Mouse (Mus musculus): Measurements from ENCODE around the gene Golt1b. TPM values are rescaled to one million over a fixed set of nuclear protein-coding genes. Genes with fewer than 3 reads are reported as not detected.

Gene Golt1b
- polyA plus RNA-seq, 1 experiment from 2014 or later: 93.5 TPM

DNA sequence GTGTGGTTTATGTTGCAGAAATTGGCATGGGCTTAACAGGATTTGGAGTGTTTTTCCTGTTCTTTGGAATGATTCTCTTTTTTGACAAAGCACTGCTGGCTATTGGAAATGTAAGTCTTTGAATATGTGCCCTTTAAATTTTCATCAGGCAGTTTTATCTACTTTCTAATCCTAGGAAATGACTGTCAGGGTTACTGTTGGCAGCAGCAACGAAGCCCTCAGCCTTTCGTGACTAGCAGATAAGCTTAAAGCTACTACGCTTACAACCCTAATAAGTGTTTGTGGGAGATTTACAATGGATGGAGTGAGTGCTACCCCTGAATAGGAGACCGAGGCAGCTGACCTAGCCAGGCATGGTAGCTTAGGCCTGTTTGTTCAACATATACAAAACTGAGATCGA lies 5.3 kb downstream of the Golt1b start:
- H3K4me1 ChIP-seq (ENCODE audit: control insufficient read depth, insufficient read depth, low read length): peaks cover 5% of the 10 kb centered on the region; the same call in 1 of the 2 replicates
- H3K4me2 ChIP-seq: no peak overlapping the region
- no peak overlapping the region for H3K27ac ChIP-seq (ENCODE audit: low read depth, low read length)
- no peaks in the 10 kb centered on the region for H3K27me3 ChIP-seq (ENCODE audit: control insufficient read depth, insufficient read depth, low read length)
- 73% methylated on average over 5 of the region's 5 CpGs for WGBS (ENCODE audit: insufficient replicate concordance)
- H3K4me3 ChIP-seq (ENCODE audit: low read depth, low read length): no peak overlapping the region
- H3K9me3 ChIP-seq (replicated peaks; ENCODE audit: control insufficient read depth, low read length): no peaks in the 10 kb centered on the region
- peaks cover 8% of the 10 kb centered on the region; the same call in 1 of the 2 replicates for H3K36me3 ChIP-seq (ENCODE audit: control insufficient read depth, insufficient read depth, low read length)
- no peak overlapping the region for H3K9ac ChIP-seq (ENCODE audit: low read depth, low read length)
- no peak for ATAC-seq (replicated peaks; ENCODE audit: insufficient number of reproducible peaks, low FRiP score, low TSS enrichment)

DNA sequence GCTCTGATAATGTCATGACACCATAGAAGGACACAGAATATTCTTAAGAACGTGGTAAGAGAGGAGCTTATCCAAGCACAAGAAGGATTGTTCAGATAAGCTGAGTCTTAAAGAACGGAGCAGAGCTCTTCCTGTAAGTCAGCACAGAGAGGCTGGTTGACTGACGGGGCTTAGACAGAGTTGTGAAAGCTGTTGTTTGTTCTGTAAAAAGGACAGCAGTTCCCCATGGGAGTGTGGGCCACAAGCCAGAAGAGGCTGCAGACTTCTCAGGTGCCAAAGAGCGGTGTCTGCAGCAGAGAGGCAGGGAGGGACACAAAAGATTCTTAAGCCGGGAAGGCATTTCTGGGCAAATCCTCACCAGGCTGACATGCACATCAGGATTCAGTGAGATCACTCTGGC lies 7.6 kb downstream of the Golt1b start:
- no peak for ATAC-seq (replicated peaks; ENCODE audit: insufficient number of reproducible peaks, low FRiP score, low TSS enrichment)
- WGBS (ENCODE audit: insufficient replicate concordance): 81% methylated on average over 5 of the region's 5 CpGs

DNA sequence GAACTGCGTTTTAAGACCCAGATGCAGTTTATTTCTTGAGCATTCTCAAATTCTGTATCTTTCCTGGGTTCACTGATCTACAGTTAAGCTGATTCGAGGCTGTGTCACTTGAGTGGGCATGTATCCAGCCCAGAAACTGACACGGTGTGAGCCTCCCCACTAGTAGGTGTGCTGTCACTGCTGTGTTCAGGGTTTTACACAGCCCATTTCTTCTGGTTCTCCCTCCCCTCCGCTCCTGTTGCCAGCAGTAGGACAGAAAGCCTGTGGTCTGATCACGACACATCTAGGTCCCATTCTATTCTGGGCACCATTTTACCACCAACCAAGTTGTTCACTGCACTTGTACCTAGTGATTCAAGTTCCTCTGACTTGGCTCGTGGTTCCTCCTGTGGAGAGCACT lies 8.7 kb downstream of the Golt1b start:
- Histone ChIP-seq H3K4me2 (no peak overlapping the region), H3K27me3 (ENCODE audit: control insufficient read depth, insufficient read depth, low read length) (no peaks in the 10 kb centered on the region), H3K4me1 (ENCODE audit: control insufficient read depth, insufficient read depth, low read length) (no peaks in the 10 kb centered on the region), H3K4me3 (ENCODE audit: low read depth, low read length) (no peak overlapping the region), H3K9ac (ENCODE audit: low read depth, low read length) (no peak overlapping the region), H3K36me3 (ENCODE audit: control insufficient read depth, insufficient read depth, low read length) (peaks cover 9% of the 10 kb centered on the region), H3K9me3 (replicated peaks; ENCODE audit: control insufficient read depth, low read length) (no peaks in the 10 kb centered on the region), H3K27ac (ENCODE audit: low read depth, low read length) (no peak overlapping the region)
- no peak for ATAC-seq (replicated peaks; ENCODE audit: insufficient number of reproducible peaks, low FRiP score, low TSS enrichment)
- WGBS (ENCODE audit: insufficient replicate concordance): 92% methylated on average over 6 of the region's 6 CpGs

More for the DNA sequence above, 7.6 kb downstream of the Golt1b start:
- Histone ChIP-seq H3K9ac (ENCODE audit: low read depth, low read length) (no peak overlapping the region), H3K4me3 (ENCODE audit: low read depth, low read length) (no peak overlapping the region), H3K4me2 (no peak overlapping the region), H3K36me3 (ENCODE audit: control insufficient read depth, insufficient read depth, low read length) (peaks cover 8% of the 10 kb centered on the region; the same call in 1 of the 2 replicates), H3K4me1 (ENCODE audit: control insufficient read depth, insufficient read depth, low read length) (no peaks in the 10 kb centered on the region), H3K27ac (ENCODE audit: low read depth, low read length) (no peak overlapping the region), H3K27me3 (ENCODE audit: control insufficient read depth, insufficient read depth, low read length) (no peaks in the 10 kb centered on the region), H3K9me3 (replicated peaks; ENCODE audit: control insufficient read depth, low read length) (no peaks in the 10 kb centered on the region)

DNA sequence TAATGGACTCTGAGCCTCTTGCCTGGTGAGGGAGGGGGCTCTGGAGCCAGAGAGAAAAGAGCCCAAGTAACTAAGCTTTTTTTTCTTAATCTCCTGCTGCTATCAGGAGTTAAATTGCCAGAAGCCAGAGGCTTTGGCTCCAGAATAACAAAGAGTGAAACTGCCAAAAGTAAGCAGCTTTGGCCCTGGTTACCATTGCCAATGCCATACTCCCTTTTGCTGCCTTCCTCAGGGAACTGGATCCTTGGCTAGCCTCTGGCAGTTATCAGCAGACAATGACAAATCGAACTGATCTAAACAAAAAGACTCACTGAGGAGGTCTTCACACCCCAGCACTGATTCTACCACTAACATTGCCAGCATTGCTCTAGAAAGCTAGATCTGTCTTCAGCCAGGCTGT lies 24.1 kb downstream of the Golt1b start:
- Histone ChIP-seq H3K4me3 (ENCODE audit: low read depth, low read length) (no peak overlapping the region), H3K27me3 (ENCODE audit: control insufficient read depth, insufficient read depth, low read length) (peaks cover 16% of the 10 kb centered on the region), H3K9ac (ENCODE audit: low read depth, low read length) (no peak overlapping the region), H3K27ac (ENCODE audit: low read depth, low read length) (no peak overlapping the region), H3K9me3 (replicated peaks; ENCODE audit: control insufficient read depth, low read length) (no peaks in the 10 kb centered on the region), H3K4me2 (no peak overlapping the region), H3K36me3 (ENCODE audit: control insufficient read depth, insufficient read depth, low read length) (no peaks in the 10 kb centered on the region), H3K4me1 (ENCODE audit: control insufficient read depth, insufficient read depth, low read length) (0 out of 2 replicates have a peak, but pooled peaks cover 4% of the 10 kb centered on the region)
- no peak for ATAC-seq (replicated peaks; ENCODE audit: insufficient number of reproducible peaks, low FRiP score, low TSS enrichment)
- WGBS (ENCODE audit: insufficient replicate concordance): 17% methylated on average over 1 of the region's 1 CpGs

DNA sequence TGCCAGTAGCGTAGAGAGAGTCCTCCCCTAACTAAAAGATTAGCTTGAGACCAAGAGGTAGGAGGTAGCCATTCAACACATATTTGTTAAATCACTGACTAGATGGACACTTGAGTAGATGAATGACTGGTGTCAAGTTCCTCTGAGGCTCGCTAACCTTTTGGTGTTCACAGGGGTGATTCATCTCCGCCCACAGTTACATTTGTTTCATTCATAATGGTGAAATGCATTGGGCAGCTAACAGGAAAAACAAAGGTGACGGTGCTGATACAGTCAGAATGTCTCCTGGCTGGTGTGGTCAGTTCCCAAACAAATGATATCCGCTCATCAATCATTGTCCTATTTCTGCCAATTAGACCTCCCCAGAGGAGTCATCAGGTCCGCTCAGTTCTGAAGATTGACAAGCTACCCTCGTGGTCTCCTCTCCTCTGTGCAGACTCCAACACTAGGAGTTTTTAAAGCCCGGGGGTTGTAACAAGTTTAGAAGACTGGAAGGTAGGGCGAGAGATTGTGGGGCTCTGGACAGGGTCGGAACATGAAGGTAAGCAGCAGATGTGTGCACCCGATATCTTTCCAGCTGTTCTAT lies 26.0 kb downstream of the Golt1b start, which contains the start of gene Spx:
TSS of gene Spx (plus strand) at position 536 of the 586 bp plus-strand sequence.
- ATAC-seq (replicated peaks; ENCODE audit: insufficient number of reproducible peaks, low FRiP score, low TSS enrichment): no peak
- WGBS (ENCODE audit: insufficient replicate concordance): 62% methylated on average over 11 of the region's 11 CpGs
- no peaks in the 10 kb centered on the region for H3K9me3 ChIP-seq (replicated peaks; ENCODE audit: control insufficient read depth, low read length)
- 0 out of 2 replicates have a peak, but pooled peaks cover 4% of the 10 kb centered on the region for H3K4me1 ChIP-seq (ENCODE audit: control insufficient read depth, insufficient read depth, low read length)
- H3K27ac ChIP-seq (ENCODE audit: low read depth, low read length): no peak within 1 kb of the TSS
- no peak within 1 kb of the TSS for H3K9ac ChIP-seq (ENCODE audit: low read depth, low read length)
- peak within 1 kb of the TSS; percentile 40; the same call in 1 of the 2 replicates for H3K4me3 ChIP-seq (ENCODE audit: low read depth, low read length)
- peaks cover 16% of the 10 kb centered on the region for H3K27me3 ChIP-seq (ENCODE audit: control insufficient read depth, insufficient read depth, low read length)
- H3K4me2 ChIP-seq: peak within 1 kb of the TSS; percentile 71
- H3K36me3 ChIP-seq (ENCODE audit: control insufficient read depth, insufficient read depth, low read length): no peaks in the 10 kb centered on the region

DNA sequence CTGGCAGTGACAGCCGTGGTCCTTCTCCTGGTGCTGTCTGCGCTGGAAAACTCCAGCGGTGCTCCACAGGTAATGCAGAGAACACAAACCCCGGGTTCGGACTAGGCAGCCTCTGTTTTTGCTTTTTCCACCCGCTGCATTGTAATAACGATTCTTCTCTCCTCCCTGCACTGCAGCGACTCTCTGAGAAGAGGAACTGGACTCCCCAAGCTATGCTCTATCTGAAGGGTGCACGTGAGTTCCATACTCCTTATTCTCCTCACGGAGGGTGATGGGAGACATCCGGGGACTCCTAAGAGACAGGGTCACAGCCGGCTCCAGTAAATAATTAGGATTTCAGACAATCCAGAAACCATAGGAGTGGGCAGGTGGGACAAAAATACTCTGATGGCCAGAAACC lies 26.8 kb downstream of the Golt1b start:
- Histone ChIP-seq H3K4me1 (ENCODE audit: control insufficient read depth, insufficient read depth, low read length) (0 out of 2 replicates have a peak, but pooled peaks cover 4% of the 10 kb centered on the region), H3K27ac (ENCODE audit: low read depth, low read length) (no peak overlapping the region), H3K4me2 (peak overlapping the region; percentile 24; the same call in 1 of the 2 replicates), H3K36me3 (ENCODE audit: control insufficient read depth, insufficient read depth, low read length) (no peaks in the 10 kb centered on the region), H3K9me3 (replicated peaks; ENCODE audit: control insufficient read depth, low read length) (no peaks in the 10 kb centered on the region), H3K27me3 (ENCODE audit: control insufficient read depth, insufficient read depth, low read length) (peaks cover 16% of the 10 kb centered on the region), H3K9ac (ENCODE audit: low read depth, low read length) (no peak overlapping the region), H3K4me3 (ENCODE audit: low read depth, low read length) (no peak overlapping the region)
- 12% methylated on average over 12 of the region's 12 CpGs for WGBS (ENCODE audit: insufficient replicate concordance)
- no peak for ATAC-seq (replicated peaks; ENCODE audit: insufficient number of reproducible peaks, low FRiP score, low TSS enrichment)

DNA sequence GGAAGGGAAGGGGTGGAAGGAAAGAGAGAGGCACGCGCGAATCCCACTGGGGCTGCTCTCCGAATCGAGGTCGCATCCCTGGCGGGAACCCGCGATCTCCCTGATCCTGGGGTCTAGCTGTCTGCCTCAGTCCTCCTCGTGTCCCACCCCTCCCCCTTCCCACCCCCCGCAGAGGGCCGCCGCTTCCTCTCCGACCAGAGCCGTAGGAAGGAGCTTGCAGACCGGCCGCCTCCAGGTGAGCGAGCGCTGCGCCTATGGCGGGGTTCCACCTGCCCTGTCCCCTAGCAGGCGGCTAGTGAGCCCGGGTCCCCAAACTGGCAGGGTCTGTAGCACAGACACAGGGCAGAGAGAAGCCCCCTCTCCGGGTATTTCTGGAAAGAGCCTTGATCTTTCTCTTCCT lies 27.6 kb downstream of the Golt1b start:
- Histone ChIP-seq H3K4me1 (ENCODE audit: control insufficient read depth, insufficient read depth, low read length) (0 out of 2 replicates have a peak, but pooled peaks cover 4% of the 10 kb centered on the region), H3K4me2 (peak overlapping the region; percentile 71), H3K27me3 (ENCODE audit: control insufficient read depth, insufficient read depth, low read length) (peaks cover 16% of the 10 kb centered on the region), H3K36me3 (ENCODE audit: control insufficient read depth, insufficient read depth, low read length) (no peaks in the 10 kb centered on the region), H3K4me3 (ENCODE audit: low read depth, low read length) (peak overlapping the region; percentile 40), H3K9ac (ENCODE audit: low read depth, low read length) (peak overlapping the region; percentile 34; the same call in 1 of the 2 replicates), H3K27ac (ENCODE audit: low read depth, low read length) (no peak overlapping the region), H3K9me3 (replicated peaks; ENCODE audit: control insufficient read depth, low read length) (no peaks in the 10 kb centered on the region)
- no peak for ATAC-seq (replicated peaks; ENCODE audit: insufficient number of reproducible peaks, low FRiP score, low TSS enrichment)
- WGBS (ENCODE audit: insufficient replicate concordance): under 1% methylated on average over 24 of the region's 24 CpGs

DNA sequence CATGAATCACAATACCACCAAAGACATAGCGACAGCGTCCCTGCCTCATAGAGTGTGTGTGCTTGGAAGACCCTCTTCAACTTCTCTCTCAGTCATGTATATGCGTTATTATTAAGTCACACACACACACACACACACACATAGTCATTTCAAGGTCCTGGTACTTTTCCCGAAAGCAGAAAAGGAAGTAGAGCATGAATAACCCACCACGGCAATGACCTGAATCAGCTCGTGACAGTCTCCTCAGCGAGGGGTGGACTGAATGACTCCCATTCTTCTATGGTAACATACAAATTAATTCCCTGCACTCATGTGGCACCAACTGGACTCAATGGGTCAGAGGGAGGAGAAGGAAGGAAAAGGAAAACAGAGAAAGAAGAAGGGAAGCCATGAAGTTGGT lies 38.0 kb downstream of the Golt1b start:
- Histone ChIP-seq H3K9me3 (replicated peaks; ENCODE audit: control insufficient read depth, low read length) (no peaks in the 10 kb centered on the region), H3K27me3 (ENCODE audit: control insufficient read depth, insufficient read depth, low read length) (no peaks in the 10 kb centered on the region), H3K4me3 (ENCODE audit: low read depth, low read length) (no peak overlapping the region), H3K27ac (ENCODE audit: low read depth, low read length) (no peak overlapping the region), H3K4me2 (no peak overlapping the region), H3K4me1 (ENCODE audit: control insufficient read depth, insufficient read depth, low read length) (no peaks in the 10 kb centered on the region), H3K36me3 (ENCODE audit: control insufficient read depth, insufficient read depth, low read length) (no peaks in the 10 kb centered on the region), H3K9ac (ENCODE audit: low read depth, low read length) (no peak overlapping the region)
- ATAC-seq (replicated peaks; ENCODE audit: insufficient number of reproducible peaks, low FRiP score, low TSS enrichment): no peak
- WGBS (ENCODE audit: insufficient replicate concordance): 80% methylated on average over 7 of the region's 7 CpGs

DNA sequence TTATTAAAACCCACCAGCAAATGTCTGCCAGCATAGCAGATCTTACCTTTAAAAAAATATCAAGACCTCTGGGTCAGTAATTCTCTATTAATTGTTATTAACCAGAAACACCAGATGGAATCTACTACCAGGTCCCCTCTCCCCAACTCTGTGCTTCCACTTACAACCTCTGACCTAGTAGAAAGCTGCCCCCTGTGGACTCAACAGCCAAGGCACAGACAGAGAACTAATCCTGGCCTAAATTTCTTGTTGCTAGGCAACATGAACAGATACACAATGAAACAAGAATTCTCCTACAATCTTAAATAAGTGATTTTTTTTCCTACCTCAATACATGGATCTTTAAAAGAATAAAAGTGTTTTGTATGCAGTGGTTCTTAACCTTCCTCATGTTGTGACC lies 42.1 kb downstream of the Golt1b start:
- Histone ChIP-seq H3K27ac (ENCODE audit: low read depth, low read length) (no peak overlapping the region), H3K9ac (ENCODE audit: low read depth, low read length) (no peak overlapping the region), H3K27me3 (ENCODE audit: control insufficient read depth, insufficient read depth, low read length) (no peaks in the 10 kb centered on the region), H3K4me3 (ENCODE audit: low read depth, low read length) (no peak overlapping the region), H3K36me3 (ENCODE audit: control insufficient read depth, insufficient read depth, low read length) (no peaks in the 10 kb centered on the region), H3K9me3 (replicated peaks; ENCODE audit: control insufficient read depth, low read length) (no peaks in the 10 kb centered on the region), H3K4me2 (no peak overlapping the region), H3K4me1 (ENCODE audit: control insufficient read depth, insufficient read depth, low read length) (no peaks in the 10 kb centered on the region)
- no peak for ATAC-seq (replicated peaks; ENCODE audit: insufficient number of reproducible peaks, low FRiP score, low TSS enrichment)

Data from heart, embryonic 11.5 days (tissue).